Mouse (Mus musculus) inflammation-experienced regulatory T-cells, adult 16 weeks (primary cell): Measurements from ENCODE around the gene Dlg4. TPM values are rescaled to one million over a fixed set of nuclear protein-coding genes. Genes with fewer than 3 reads are reported as not detected.

Source experiments
- polyA plus RNA-seq: library from polyadenylated mRNA; unstranded; fragments of 100-300 nt; shearing (Covaris generic); gene quantifications from one replicate; pipeline ENCODE4 v1.2.1, GENCODE M21; 2017

The Dlg4 gene
- polyA plus RNA-seq, result 11.7 TPM

DNA sequence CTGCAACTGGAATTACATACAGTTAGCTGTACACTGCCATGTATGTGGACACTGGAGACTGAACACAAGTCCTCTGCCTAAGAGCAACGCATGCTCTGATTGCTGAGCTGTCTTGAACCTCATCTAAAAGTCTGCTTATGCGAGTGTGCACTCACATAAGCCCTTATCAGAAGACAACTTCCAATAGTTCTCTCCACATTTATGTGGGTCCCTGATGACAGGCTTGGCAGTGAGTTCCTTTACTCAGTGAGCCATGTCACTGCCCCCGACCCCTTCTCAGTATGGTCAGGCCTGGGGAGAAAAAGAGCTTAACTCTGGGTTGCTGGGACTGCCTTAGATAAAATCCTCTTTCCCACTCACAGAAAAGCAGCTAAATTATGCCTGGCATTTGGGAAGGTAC, at the start of gene Dlg4:
TSS of gene Dlg4 (plus strand) at position 274 of the 400 bp plus-strand sequence.

DNA sequence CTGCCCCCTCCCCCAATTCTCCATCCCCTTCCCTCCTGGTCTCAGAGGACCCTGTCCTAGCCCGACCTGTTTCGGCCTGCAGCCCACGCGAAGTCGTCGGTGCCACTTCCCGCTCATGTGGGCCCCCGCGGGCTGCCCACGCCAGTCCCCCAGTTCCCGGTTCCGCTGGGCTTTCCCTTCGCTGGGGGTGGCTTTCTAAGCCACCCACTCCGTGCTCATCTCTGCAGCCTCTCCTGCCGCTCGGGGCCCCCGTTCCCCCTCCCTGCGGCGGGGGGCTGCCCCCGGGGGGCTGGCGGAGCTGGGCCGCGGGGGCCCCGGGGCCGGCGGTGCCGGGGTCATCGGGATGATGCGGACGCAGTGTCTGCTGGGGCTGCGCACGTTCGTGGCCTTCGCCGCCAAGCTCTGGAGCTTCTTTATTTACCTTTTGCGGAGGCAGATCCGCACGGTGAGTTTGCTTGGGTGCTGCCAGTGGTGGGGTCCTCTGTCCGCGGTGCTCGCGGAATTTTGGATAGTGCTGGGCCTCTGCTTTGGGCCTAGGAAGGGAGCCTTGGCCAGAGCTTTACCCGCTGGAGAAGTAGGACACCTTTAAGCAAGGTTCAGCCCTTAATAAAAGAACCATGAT, 35.5 kb upstream of the Dlg4 start, which contains the start of gene Ctdnep1:
TSS of gene Ctdnep1 (plus strand) at position 16 of the 622 bp plus-strand sequence.

DNA sequence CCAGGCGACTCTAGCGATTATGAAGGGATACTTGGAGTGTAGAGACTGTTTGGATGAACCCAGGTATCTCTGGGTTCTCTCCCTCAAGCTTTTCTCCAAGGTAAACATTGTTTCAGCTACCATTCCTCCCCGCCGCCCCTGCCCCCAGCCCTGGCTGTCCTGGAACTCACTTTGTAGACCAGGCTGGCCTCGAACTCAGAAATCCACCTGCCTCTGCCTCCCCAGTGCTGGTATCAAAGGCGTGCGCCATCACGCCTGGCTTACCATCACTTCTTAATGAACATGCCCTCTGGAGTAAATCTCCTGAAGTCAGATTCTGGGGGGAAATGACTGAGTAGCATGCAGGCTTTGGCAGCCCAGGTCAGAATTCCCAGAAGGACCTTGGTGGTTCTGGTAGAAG, 34.5 kb upstream of the Dlg4 start, which contains the start of gene Elp5:
TSS of gene Elp5 (minus strand) at position 293 of the 400 bp plus-strand sequence.

DNA sequence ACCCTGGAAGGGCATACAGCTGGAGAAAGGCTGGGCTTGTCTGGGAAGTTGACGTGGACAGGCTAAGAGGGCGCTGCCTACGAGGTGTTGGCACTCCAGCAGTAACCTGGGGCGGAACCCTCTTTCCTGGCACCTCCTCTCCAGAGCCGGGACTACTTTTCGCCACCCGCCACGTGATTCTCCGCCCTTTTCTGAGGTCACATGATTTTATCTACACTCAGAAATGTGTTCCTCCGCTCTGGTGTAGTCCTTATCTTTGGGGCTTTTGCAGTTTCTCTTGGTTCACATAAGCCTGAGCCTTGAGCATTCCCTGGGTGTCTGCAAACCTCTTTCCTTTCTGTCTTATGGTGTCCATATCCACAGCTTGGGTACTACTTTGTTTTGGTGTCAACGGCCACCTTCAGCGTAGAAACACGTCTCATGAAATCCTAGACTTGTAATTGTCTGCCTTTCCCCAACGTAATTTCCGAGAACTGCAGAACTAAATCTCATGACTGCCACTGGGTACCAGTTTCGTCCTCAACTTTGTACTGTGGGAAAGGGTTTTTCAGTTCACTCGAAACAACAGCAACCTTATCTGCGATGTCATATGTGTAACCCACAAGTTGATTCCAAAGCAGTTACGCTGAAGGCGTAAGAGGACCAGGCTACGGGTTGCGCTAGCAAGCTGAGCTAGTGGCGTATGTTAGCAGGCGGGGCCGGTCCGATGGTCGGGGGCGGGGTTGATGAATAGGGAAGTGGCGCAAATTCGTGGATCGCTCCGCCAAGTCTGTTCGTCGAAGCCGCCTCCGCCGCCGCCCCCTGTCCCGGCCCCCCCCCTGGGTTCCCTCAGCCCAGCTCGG, 25.7 kb upstream of the Dlg4 start, which contains the start of gene Gabarap:
TSS of gene Gabarap (plus strand) at position 294 of the 842 bp plus-strand sequence.

DNA sequence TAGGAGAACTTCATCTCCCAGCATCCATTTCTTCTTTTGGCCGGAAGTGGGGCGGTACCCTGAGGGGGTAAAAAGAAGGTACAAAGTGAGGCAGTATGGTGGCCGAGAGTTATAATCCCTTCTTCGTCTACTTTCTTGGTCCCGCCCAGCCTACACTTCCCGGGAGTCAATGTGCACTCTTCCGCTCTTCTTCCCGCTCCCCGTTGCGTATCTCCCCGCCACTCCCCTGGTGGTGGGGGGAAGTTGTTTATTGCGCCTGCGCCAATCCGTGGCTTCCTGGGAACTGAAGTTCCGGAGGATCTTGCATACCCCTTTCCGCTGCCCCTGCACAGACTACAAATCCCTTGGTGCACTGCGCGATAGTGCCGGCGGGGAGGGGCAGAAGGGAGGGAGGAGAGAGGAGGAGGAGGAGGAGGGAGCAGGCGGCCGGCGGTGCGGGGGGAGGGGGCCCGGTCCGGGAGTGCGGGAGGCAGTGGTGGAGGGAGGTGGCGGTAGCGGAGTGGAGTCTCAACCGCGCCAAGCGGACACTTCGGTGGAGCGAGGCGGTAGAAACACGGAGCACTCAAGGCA, 21.3 kb upstream of the Dlg4 start, which contains the start of gene Phf23:
TSS of gene Phf23 (plus strand) at position 387 of the 570 bp plus-strand sequence.

DNA sequence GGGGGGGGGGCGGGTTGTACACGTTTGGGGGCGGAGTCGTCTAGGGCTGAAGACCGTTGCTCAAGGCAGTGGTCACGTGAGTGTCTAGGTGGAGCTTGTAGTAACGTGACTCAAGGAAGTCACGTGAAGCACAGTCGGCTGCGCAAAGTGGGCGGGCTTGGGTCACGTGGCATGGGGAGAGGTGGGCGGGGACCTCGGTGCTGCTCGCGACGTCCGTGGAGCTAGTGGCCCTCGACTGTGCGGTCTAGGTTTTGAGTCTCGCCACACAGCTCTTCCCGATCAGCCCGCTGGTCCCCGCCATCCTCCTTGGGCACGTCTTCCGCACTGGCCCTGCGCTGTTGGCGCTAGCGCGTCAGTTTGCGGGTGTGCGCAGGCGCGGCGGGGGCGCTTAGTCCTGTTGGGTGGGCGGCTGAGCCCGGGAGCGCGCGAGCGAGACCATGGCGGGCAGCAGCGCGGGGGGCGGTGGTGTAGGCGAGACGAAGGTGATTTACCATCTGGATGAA, 16.3 kb upstream of the Dlg4 start, which contains the start of gene Dvl2:
TSS of gene Dvl2 (plus strand) at position 200 of the 503 bp plus-strand sequence.

DNA sequence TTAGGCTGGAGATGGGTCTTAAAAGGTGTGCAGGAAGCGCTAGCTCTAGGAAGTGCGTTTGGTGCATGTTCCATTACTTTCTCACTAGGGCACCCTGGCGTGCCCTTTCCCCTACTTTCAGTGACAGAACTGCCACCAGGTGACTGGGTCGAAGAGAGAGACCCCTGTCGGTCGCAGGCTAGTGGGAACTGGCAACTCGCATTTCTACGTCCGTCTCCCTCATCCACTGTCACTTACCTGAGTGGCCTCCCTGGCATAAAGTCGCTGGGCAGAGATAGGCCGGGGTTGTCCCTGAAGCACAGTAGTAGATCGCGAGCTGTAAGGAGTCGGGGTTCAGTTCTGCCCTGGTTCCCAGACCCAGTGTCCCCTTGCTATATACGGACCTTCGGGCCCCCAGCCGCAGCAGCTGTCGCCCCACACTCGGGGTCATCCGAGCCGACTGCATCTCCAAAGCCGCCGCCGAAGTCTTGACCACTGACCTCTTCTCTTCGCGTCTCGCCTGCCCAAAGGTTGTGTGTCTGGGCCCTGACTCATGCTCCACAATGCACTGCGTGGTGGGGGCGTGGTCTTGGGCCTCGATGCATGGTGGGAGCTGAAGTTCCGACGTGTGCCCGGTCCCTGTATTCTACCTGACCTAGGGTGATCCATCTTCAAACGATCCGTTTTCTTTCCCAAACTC, 1.7 kb upstream of the Dlg4 start, which contains the start of gene Acadvl:
TSS of gene Acadvl (minus strand) at position 532 of the 679 bp plus-strand sequence.

DNA sequence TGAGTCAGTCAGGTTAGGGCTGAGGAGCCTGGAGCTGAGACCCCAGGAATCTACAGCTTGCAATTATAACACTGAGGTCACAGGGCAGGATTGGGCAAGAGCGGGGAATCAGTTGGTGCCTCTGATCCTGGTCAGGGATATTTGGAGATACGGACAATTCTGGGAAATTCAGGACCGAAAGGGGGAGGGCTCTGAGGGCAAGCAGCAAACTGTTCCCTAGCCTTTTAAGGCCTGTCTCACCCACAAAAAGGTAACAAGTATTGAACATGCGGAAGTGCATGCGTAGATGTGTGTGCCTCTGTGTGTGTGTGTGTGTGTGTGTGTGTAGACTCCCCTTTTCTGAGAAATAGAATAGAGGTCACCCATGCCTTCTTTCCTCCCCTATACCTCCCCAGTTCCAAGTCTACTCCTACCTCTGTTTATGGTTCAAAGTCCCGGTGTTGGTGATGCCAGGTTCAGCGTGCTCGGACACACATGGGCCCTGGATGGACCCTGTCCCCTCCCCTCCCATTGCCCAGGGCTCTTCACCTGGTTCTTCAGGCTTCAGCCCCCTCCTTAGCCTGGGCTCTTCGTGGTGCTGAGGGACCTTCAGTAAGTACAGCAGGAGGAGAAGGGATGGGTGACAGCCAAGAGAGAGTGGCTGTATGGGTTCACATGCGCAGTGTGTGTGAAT, 37.3 kb downstream of the Dlg4 start, which contains the start of gene Asgr1:
TSS of gene Asgr1 (plus strand) at position 188 of the 673 bp plus-strand sequence.

DNA sequence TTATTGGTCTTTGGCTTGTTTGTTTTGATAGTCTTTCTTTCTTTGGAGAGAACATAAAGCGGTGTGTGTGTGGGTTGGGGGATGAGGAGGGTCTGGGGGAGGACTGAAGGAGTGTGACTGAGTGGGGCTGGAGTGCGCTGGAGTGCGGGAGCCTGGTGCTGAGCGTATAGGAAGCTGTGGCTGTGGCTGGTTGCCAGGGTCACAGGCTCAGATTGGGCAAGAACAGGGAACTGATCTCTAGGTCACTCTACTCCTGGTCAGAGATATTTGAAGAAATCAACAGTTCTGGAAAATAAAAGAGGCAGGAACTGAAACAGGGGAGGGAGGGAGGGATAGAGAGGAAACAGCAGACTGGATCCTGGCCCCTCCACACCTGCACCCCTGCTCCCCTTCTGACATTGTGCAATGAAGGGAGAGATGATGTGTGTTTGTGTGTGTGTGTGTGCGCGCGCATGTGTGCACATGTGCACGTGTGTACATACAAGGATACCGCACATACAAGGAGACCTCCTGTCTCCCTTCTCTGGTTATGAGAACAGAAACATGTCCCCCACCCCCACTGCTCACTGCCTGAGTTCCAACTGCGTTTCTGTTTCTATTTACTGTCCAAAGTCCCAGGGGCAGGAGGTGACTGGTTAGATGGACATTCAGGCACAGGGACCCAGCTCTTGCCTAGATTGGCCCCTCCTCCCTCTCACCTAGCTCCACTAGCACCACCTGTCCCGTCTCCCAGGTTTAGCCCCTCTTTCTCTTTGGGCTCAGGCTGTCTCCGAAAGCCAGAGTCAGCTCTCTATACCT, 75.4 kb downstream of the Dlg4 start, which contains the start of gene Asgr2:
TSS of gene Asgr2 (plus strand) at position 659 of the 798 bp plus-strand sequence.

Other genes starting within 250 kb of the Dlg4 start
- 6.2 TPM for gene Chrnb1, start 221.0 kb upstream of the Dlg4 start, polyA plus RNA-seq
- gene Fgf11, start 215.1 kb upstream of the Dlg4 start, polyA plus RNA-seq, result not detected
- gene Tmem102, start 211.3 kb upstream of the Dlg4 start, polyA plus RNA-seq, result not detected
- not detected for gene Gm39566, start 201.6 kb upstream of the Dlg4 start, polyA plus RNA-seq
- gene Spem2, start 198.5 kb upstream of the Dlg4 start, polyA plus RNA-seq, result not detected
- not detected for gene Spem1, start 194.8 kb upstream of the Dlg4 start, polyA plus RNA-seq
- 0.61 TPM for gene Nlgn2, start 179.2 kb upstream of the Dlg4 start, polyA plus RNA-seq
- 113 TPM for gene Tmem256, start 178.4 kb upstream of the Dlg4 start, polyA plus RNA-seq
- 27.8 TPM for gene Plscr3, start 170.6 kb upstream of the Dlg4 start, polyA plus RNA-seq
- not detected for gene Tnk1, start 158.2 kb upstream of the Dlg4 start, polyA plus RNA-seq
- not detected for gene Tmem95, start 138.9 kb upstream of the Dlg4 start, polyA plus RNA-seq
- 2.3 TPM for gene Kctd11, start 135.5 kb upstream of the Dlg4 start, polyA plus RNA-seq
- 663 TPM for gene Acap1, start 121.4 kb upstream of the Dlg4 start, polyA plus RNA-seq
- 3.0 TPM for gene 2810408A11Rik, start 116.0 kb upstream of the Dlg4 start, polyA plus RNA-seq
- 5.7 TPM for gene Neurl4, start 115.9 kb upstream of the Dlg4 start, polyA plus RNA-seq
- 163 TPM for gene Gps2, start 103.1 kb upstream of the Dlg4 start, polyA plus RNA-seq
- gene Eif5a, start 95.0 kb upstream of the Dlg4 start, polyA plus RNA-seq, result 1,233 TPM
- not detected for gene Ybx2, start 81.1 kb upstream of the Dlg4 start, polyA plus RNA-seq
- not detected for gene Slc2a4, start 68.8 kb upstream of the Dlg4 start, polyA plus RNA-seq
- gene Cldn7, start 52.2 kb upstream of the Dlg4 start, polyA plus RNA-seq, result not detected
- gene Ctdnep1, start 35.8 kb upstream of the Dlg4 start, polyA plus RNA-seq, result 36.6 TPM
- 70.7 TPM for gene Elp5, start 34.4 kb upstream of the Dlg4 start, polyA plus RNA-seq
- gene Gabarap, start 25.8 kb upstream of the Dlg4 start, polyA plus RNA-seq, result 438 TPM
- gene Phf23, start 21.2 kb upstream of the Dlg4 start, polyA plus RNA-seq, result 117 TPM
- gene Dvl2, start 16.3 kb upstream of the Dlg4 start, polyA plus RNA-seq, result 25.7 TPM
- gene Acadvl, start 1.5 kb upstream of the Dlg4 start, polyA plus RNA-seq, result 152 TPM
- gene Asgr1, start 37.1 kb downstream of the Dlg4 start, polyA plus RNA-seq, result not detected
- not detected for gene Asgr2, start 75.7 kb downstream of the Dlg4 start, polyA plus RNA-seq
- gene Mgl2, start 113.4 kb downstream of the Dlg4 start, polyA plus RNA-seq, result not detected
- gene Clec10a, start 139.3 kb downstream of the Dlg4 start, polyA plus RNA-seq, result not detected
- gene Slc16a11, start 195.8 kb downstream of the Dlg4 start, polyA plus RNA-seq, result 0.94 TPM
- gene Slc16a13, start 204.1 kb downstream of the Dlg4 start, polyA plus RNA-seq, result 5.5 TPM
- 0.51 TPM for gene Bcl6b, start 212.9 kb downstream of the Dlg4 start, polyA plus RNA-seq
- gene 0610010K14Rik, start 221.0 kb downstream of the Dlg4 start, polyA plus RNA-seq, result 171 TPM
- 5.5 TPM for gene Gm21988, start 222.9 kb downstream of the Dlg4 start, polyA plus RNA-seq
- gene Rnasek, start 222.9 kb downstream of the Dlg4 start, polyA plus RNA-seq, result 272 TPM
- not detected for gene Alox12, start 238.4 kb downstream of the Dlg4 start, polyA plus RNA-seq